Mouse (Mus musculus) activated CD4-positive, CD25-positive, alpha-beta regulatory T cell (primary cell): ENCODE data around the gene Cldn34c1. TPM values are rescaled to one million over a fixed set of nuclear protein-coding genes. Genes with fewer than 3 reads are reported as not detected.

Experiments used
- polyA plus RNA-seq, 2 experiments: library from polyadenylated mRNA; unstranded; fragments of 100-300 nt; shearing (Covaris generic); gene quantifications; one replicate each; pipeline ENCODE4 v1.2.1; 2017

Gene Cldn34c1
- 1 to 10 TPM; 1.3 to 1.6 TPM for polyA plus RNA-seq

GRCm38 (mm10) chrX:123103291-123104260 is at the start of gene Cldn34c1:
TSS of gene Cldn34c1 (plus strand) at chrX:123103495.

GRCm38 (mm10) chrX:123222381-123222780 is 119.1 kb downstream of the Cldn34c1 start, which contains the start of gene Srsx:
TSS of gene Srsx (minus strand) at chrX:123222481.

Other genes with a start within 250 kb of the Cldn34c1 start
- gene Gm17521, start 73.8 kb upstream of the Cldn34c1 start, polyA plus RNA-seq, result not detected
- not detected for gene Srsx, start 119.0 kb downstream of the Cldn34c1 start, polyA plus RNA-seq
- gene Gm17577, start 143.4 kb downstream of the Cldn34c1 start, polyA plus RNA-seq, result not detected